Mouse (Mus musculus) heart, adult 2 months (tissue): ENCODE measurements around the gene Nkx1-2. TPM values are rescaled to one million over a fixed set of nuclear protein-coding genes. Genes with fewer than 3 reads are reported as not detected.

ENCODE experiments used
- DNase-seq, 2 experiments: peaks; one replicate each; pipeline ENCODE4 v3.0.0; 2021
- H3K27ac ChIP-seq: fragments of 200-600 bp; 2 replicates; pipeline ENCODE4 v1.8.1; 2022
- H3K27me3 ChIP-seq: fragments of 200-500 bp; 2 replicates; pipeline ENCODE4 v1.6.1; 2012; ENCODE audit warnings: mild to moderate bottlenecking, low read length, inconsistent platforms, mixed read lengths; ENCODE audit not compliant: control insufficient read depth, insufficient read depth
- H3K36me3 ChIP-seq: fragments of 200-500 bp; 2 replicates; pipeline ENCODE4 v1.6.1; 2012; ENCODE audit warnings: low read length, inconsistent platforms; ENCODE audit not compliant: control insufficient read depth, insufficient read depth
- H3K4me1 ChIP-seq: fragments of 200-500 bp; 2 replicates; pipeline ENCODE4 v1.6.1; 2011; ENCODE audit warnings: low read length; ENCODE audit not compliant: control insufficient read depth, insufficient read depth
- H3K4me3 ChIP-seq: fragments of 200-600 bp; 2 replicates; pipeline ENCODE4 v1.8.1; 2022
- H3K79me2 ChIP-seq: fragments of 200-500 bp; replicated peaks from 2 replicates; pipeline ENCODE4 v1.6.1; 2012; ENCODE audit warnings: mild to moderate bottlenecking, inconsistent platforms, low read length, moderate library complexity, mixed read lengths; ENCODE audit not compliant: control insufficient read depth, insufficient read depth
- H3K9ac ChIP-seq: fragments of 200-500 bp; 2 replicates; pipeline ENCODE4 v1.6.1; 2012; ENCODE audit warnings: low read depth, mild to moderate bottlenecking, control low read depth, inconsistent platforms, low read length, mixed read lengths
- CTCF ChIP-seq: fragments of 200-600 bp; IDR thresholded peaks from 2 replicates; pipeline ENCODE4 v1.8.1; 2022; ENCODE audit warnings: antibody characterized with exemption, mild to moderate bottlenecking, moderate library complexity
- EP300 ChIP-seq: fragments of 200-500 bp; IDR thresholded peaks from 2 replicates; pipeline ENCODE4 v1.6.1; 2011; ENCODE audit warnings: low read depth, low read length, control low read depth; ENCODE audit not compliant: insufficient read depth
- POLR2A ChIP-seq: fragments of 200-500 bp; IDR thresholded peaks from 2 replicates; pipeline ENCODE4 v1.6.1; 2011; ENCODE audit warnings: mild to moderate bottlenecking, low read depth, low read length, control low read depth; ENCODE audit not compliant: insufficient read depth
- WGBS: fragments of 180-500 bp; shearing (Covaris S2); methylation state at CpG from one replicate; pipeline ENCODE4 v1.1.7; 2018; 5-methylcytosine and 5-hydroxymethylcytosine counted together
- intact Hi-C: fragments of 180-260 bp; cut with DNase I; formaldehyde crosslinking; loops from one replicate; pipeline ENCODE4 v1.15.1; 2025
- polyA plus RNA-seq: library from polyadenylated mRNA; depleted of rRNA; stranded (reverse); fragments of >200 nt; gene quantifications from 2 replicates; pipeline ENCODE4 v1.2.3, GENCODE M21; 2012
- total RNA-seq, 2 experiments: library from RNA; stranded (reverse); gene quantifications; 2 replicates each; pipeline ENCODE4 v1.2.3; 2021

Nkx1-2 gene
- total and polyA plus RNA-seq, 3 experiments = not detected

DNA sequence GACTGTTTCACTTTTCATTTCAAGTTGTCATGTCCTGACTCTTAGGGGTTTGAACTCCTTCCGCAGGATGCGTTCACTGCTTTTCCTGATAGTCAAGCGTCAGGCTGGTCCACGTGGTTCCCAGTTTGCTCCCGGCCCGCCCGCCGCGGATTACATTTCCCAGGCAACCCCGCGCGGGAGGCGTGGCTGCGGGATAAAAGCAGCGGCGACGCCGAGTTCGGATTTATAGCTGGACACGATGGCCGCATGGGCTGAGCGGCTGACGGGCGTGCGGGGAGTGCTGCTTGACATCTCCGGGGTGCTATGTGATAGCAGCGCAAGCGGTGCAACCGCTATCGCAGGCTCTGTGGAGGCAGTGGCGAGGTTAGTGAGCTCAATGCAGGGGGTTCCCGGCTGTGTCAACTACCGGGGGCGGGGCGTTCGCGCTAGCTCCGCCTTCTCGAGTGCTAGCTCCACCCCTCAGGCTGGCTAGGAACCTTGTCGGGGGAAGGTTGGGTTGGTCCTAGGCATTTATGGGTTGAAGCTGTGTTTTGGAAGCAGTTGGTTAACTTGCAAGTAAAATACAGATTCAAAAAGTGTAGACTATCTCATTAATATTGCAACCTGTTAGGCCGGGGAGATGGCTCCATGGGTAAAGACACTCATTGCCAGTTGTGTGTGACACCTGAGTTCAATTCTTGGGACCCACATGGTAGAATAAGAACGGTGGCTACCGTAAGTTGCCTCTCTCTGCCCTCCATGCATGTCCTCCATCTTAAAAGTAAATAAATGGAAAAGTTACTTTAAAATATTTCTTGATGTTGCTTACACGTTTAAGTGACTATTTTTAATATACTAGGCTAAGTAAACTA, 11.3 kb upstream of the Nkx1-2 start, which contains the start of gene Lhpp:
Gene Lhpp (plus strand): TSS at position 171 of the 851 bp plus-strand sequence.
- Histone ChIP-seq H3K27ac (peak within 1 kb of the TSS; percentile 62; the same call in 1 of the 2 replicates), H3K79me2 (no peaks in the 10 kb centered on the region), H3K36me3 (no peaks in the 10 kb centered on the region), H3K4me3 (peak within 1 kb of the TSS; percentile 67), H3K27me3 (peaks cover 1% of the 10 kb centered on the region; the same call in 1 of the 2 replicates), H3K9ac (peak within 1 kb of the TSS; percentile 76), H3K4me1 (no peaks in the 10 kb centered on the region)
- WGBS = 7% methylated on average over 44 of the region's 44 CpGs
- TF ChIP-seq POLR2A = peak; percentile 78
- no peak for TF ChIP-seq CTCF
- intact Hi-C loops = loop anchor here (2.0 kb wide), 1 partner anchor 34 kb away; the partner anchor contains the start of gene Oat
- peak; percentile 87 to 88 for DNase-seq

DNA sequence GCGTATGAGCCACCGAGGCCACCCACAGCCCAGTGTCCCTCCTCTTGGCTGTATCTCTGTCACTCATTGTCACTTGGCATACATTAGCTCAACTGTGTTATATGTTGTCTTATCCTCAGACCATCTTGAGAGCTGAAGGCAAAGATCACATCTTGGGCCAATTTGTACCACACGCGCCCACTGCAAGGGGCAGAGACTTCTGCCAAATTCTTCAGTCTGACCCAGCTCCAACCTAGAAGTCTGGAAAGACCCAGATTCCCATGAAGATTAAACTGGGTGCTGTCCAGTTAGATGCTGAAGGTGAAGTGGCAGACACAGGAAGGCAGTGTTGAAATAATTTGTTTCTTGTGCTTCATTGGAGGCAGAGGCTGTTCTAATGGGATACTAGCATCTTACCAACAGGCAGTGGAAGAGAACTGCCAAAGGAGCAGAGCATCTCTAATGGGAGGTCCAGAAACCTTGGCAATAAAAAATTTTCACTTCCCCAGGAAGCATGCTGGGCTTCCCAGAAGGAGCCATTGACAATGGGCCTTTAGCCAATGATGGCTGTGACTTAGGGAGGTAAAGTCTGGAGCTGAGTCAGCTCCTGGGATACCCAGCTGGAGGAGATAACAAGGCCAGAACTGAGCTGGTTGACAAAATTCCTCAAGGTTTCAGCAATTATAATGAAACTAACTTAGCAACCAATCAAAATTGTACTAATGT, 9.0 kb upstream of the Nkx1-2 start:
- H3K4me3 ChIP-seq = no peak overlapping the region
- H3K36me3 ChIP-seq = no peaks in the 10 kb centered on the region
- H3K27ac ChIP-seq = no peak overlapping the region
- no peak overlapping the region for H3K9ac ChIP-seq
- 91% methylated on average over 4 of the region's 4 CpGs for WGBS
- TF ChIP-seq CTCF (no peak), EP300 (no peak)
- DNase-seq = no peak
- H3K27me3 ChIP-seq = peaks cover 1% of the 10 kb centered on the region; the same call in 1 of the 2 replicates
- H3K4me1 ChIP-seq = no peaks in the 10 kb centered on the region
- H3K79me2 ChIP-seq = no peaks in the 10 kb centered on the region
- intact Hi-C loops = no loop called here

DNA sequence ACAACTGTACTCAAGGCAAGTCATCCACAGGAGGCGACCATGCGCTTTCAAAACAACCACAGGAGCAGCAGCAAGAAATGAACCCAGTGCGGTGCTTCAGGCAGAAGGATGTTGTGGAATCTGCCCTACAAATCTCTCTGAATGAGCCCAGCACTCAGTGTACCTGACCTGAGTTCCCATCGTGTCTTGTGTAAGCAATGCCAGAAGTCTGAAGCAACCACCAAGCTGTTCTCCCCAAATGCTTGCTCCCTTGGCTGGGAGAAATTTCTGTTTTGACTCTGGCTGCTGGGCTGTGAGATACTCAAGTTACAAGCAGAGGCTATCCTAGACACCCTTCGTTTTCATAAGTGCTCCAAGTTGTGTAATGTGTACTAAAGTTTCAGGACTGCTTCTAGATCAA, 6.3 kb upstream of the Nkx1-2 start:
- H3K27me3 ChIP-seq = peaks cover 3% of the 10 kb centered on the region; the same call in 1 of the 2 replicates
- no peak overlapping the region for H3K27ac ChIP-seq
- H3K79me2 ChIP-seq = no peaks in the 10 kb centered on the region
- H3K4me1 ChIP-seq = no peaks in the 10 kb centered on the region
- no peak for TF ChIP-seq CTCF
- no peak for TF ChIP-seq EP300
- no peak for TF ChIP-seq POLR2A
- intact Hi-C loops = no loop called here
- 62% methylated on average over 5 of the region's 5 CpGs for WGBS
- no peak for DNase-seq
- no peaks in the 10 kb centered on the region for H3K36me3 ChIP-seq
- H3K4me3 ChIP-seq = no peak overlapping the region
- no peak overlapping the region for H3K9ac ChIP-seq

DNA sequence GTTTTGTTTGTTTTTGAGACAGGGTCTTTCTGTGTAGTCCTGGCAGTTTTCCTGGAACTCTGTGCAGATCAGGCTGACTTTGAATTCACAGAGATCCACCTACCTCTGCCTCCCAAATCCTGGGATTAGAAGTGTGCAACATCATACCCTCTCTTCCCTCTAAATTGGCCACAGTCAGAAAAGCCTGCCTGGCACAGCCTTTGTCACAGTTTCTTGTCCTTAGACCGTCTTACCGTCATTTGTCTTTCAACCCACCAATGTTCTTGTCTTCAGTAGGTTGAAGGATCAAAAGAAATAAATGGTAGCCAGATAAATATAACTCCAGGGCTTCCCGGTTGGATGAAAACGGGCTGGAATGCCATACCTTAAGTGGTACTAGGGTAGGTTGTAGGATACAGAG, 5.3 kb upstream of the Nkx1-2 start:
- H3K27ac ChIP-seq = no peak overlapping the region
- no peak overlapping the region for H3K4me3 ChIP-seq
- H3K27me3 ChIP-seq = peaks cover 3% of the 10 kb centered on the region; the same call in 1 of the 2 replicates
- H3K79me2 ChIP-seq = no peaks in the 10 kb centered on the region
- no peaks in the 10 kb centered on the region for H3K36me3 ChIP-seq
- no peak overlapping the region for H3K9ac ChIP-seq
- WGBS = 86% methylated on average over 4 of the region's 4 CpGs
- intact Hi-C loops = no loop called here
- DNase-seq = no peak
- no peak for TF ChIP-seq EP300
- no peak for TF ChIP-seq POLR2A
- no peak for TF ChIP-seq CTCF
- H3K4me1 ChIP-seq = no peaks in the 10 kb centered on the region

DNA sequence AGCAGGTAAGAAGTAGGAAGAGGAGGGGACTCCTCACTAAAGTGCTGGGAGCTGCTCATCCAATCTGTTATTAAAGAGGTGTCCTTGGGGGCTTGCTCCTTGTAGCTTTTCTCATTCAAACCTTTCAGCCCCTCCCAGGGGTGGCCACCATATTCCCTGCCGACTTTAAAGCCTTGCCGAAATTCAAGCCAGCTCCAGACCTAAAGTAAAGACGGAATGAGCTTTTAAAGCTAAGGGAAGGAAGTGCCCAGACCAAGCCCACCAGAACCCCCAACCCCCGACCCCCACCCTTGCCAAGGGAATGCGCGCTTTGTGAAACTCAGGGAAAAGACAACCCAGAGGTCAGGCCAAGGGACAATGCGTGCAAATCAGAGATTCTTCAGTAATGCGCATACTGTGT, 1.5 kb upstream of the Nkx1-2 start:
- Histone ChIP-seq H3K4me1 (no peaks in the 10 kb centered on the region; the same call in 1 of the 2 replicates), H3K79me2 (no peaks in the 10 kb centered on the region), H3K4me3 (no peak overlapping the region), H3K36me3 (no peaks in the 10 kb centered on the region), H3K9ac (no peak overlapping the region), H3K27me3 (peaks cover 22% of the 10 kb centered on the region), H3K27ac (no peak overlapping the region)
- TF ChIP-seq CTCF = no peak
- no peak for TF ChIP-seq EP300
- TF ChIP-seq POLR2A = no peak
- WGBS = 34% methylated on average over 8 of the region's 8 CpGs
- intact Hi-C loops = no loop called here
- no peak for DNase-seq

DNA sequence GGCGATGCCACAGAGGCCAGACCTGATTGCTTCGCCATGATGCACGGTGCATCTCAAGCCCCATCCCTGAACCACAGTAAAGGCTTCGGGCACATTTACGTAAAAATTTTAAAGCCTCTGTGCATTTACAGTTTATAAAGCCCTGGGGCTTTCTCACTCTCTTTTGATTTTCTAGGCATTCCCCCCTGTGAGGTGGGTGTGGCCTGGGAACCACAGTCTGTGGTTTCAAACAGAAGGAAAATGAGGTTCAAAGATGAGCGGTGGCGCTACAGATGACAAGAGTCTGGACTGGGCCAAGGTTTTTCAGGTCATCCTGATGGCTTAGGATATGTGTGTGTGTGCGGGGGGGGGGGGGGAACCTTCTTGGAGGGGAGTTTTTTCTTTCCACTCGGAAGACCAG, 589 bp upstream of the Nkx1-2 start:
- no peak for DNase-seq
- Histone ChIP-seq H3K27me3 (peaks cover 21% of the 10 kb centered on the region), H3K79me2 (no peaks in the 10 kb centered on the region), H3K4me3 (no peak overlapping the region), H3K9ac (no peak overlapping the region), H3K4me1 (no peaks in the 10 kb centered on the region; the same call in 1 of the 2 replicates), H3K36me3 (no peaks in the 10 kb centered on the region), H3K27ac (no peak overlapping the region)
- WGBS = 18% methylated on average over 9 of the region's 9 CpGs
- no peak for TF ChIP-seq CTCF
- no peak for TF ChIP-seq EP300
- no peak for TF ChIP-seq POLR2A
- intact Hi-C loops = no loop called here
